Mouse (Mus musculus): Measurements from ENCODE around the gene Zbtb22.

The Zbtb22 gene

DNA sequence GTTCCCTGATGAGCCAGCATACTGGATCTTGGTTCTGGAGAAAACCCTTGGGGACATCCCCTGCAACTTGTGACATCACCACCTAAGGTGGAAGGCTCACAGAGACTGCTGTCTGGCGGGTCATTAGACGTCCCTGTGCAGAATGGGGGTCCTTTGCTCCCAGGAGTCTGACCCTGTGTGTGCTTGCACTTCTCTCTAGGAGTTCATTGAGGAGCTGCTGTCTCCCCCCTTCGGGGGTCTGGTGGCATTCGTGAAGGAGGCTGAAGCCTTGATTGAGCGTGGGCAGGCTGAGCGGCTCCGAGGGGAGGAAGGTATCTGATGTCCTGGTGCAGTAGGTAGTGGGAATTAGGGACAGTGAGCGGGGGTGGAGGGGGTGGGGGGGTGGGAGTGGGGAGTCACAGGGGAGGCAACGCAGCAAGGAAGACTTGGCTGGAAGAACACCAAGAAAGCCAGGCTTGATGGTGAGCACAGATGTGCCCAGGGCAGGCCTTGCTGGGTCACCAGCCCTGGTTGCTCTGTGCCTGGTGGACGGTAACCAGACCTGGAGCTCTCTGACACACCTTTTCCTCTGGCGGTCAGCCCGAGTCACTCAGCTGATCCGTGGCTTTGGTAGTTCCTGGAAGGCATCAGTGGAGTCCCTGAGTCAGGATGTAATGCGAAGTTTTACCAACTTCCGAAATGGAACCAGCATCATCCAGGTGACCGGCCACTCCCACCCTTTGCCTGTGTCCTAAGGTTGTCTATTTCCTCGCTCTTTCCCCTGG, 49.6 kb downstream of the Zbtb22 start:
- no peak for DNase-seq (ENCODE audit: low read depth, low spot score)

DNA sequence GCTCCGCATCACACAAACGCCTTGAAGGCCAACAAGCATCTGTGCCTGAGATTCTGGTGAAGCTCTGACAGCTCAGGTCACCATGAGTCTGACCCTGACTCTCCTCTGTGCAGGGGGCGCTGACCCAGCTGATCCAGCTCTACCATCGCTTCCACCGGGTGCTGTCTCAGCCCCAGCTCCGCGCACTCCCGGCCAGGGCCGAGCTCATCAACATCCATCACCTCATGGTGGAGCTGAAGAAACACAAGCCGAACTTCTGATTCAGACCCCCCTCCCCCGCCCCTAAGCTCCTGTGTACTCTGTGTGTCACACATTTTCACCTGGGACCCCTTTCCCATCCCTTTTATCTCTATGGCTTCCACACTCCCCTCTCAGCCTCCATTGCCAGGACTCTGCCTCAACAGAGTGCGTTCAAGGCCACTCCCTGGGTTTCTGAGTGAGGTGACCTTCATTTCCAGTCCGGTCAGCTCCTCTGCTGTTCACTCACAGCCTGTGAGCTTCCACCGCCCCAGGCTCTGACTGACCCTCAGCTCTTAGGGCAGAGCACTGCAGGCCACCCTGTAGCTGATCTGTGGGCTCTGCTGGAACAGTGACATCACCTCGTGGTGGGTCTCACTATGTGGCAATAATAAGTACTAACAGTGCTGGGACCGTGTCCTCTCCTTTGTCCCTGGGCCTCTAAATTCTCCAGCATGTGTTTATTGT, 50.3 kb downstream of the Zbtb22 start:
- DNase-seq (ENCODE audit: low read depth, low spot score) = no peak

DNA sequence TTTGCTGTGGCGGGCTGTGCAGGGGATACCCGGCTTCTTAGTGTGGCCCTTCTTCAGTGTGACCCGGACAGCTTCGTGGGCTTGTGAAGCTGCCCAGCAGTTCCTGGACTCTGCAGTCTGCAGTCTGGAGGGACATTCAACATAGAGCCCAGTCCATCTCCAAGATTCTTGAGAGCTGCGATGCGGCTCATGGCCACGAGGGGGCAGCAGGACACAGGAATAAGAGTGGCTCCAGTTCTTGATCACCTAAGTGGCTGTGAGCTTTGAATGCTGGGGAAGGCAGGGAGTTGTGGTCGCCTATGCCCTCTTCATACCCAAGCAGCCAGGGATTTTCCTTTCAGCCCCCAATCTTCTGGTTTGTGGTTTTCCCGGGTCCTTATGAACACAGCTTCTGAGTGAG, 52.8 kb downstream of the Zbtb22 start:
- DNase-seq (ENCODE audit: low read depth, low spot score) = no peak
